Mouse (Mus musculus): ENCODE data around the gene Mboat1. TPM values are rescaled to one million over a fixed set of nuclear protein-coding genes. Genes with fewer than 3 reads are reported as not detected.

Mboat1 gene
- polyA plus RNA-seq, 1 experiment from 2014 or later, result 3.1 TPM

DNA sequence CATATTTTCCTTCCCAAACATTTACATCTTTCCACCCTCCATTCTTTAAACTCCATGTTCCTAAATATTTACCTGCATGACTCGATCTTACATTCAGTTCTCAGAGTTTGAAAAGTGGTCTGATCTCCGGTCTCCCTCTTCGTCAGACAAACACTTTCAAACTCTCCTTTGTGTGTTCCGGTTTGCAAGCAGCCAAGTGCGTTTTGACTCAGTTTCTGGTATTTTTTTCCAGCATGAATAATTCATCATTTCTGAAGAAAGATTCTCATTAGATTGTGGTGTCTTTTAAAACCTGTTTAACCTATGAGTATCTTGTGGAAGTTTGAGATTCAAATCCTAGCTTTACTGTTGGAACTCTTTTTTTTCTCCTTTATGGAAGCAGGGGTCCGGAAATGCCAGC lies 33.8 kb downstream of the Mboat1 start:
- no peaks in the 10 kb centered on the region for H3K36me3 ChIP-seq (replicated peaks; ENCODE audit: control insufficient read depth, insufficient read depth)
- no peaks in the 10 kb centered on the region for H3K27me3 ChIP-seq (ENCODE audit: control insufficient read depth, insufficient read depth, low read length)
- no peaks in the 10 kb centered on the region for H3K9me3 ChIP-seq (ENCODE audit: control insufficient read depth, low read length)
- no peak overlapping the region for H3K4me3 ChIP-seq (replicated peaks; ENCODE audit: low read length)
- H3K4me1 ChIP-seq (replicated peaks; ENCODE audit: control insufficient read depth, insufficient read depth, low read length), result no peaks in the 10 kb centered on the region
- no peak overlapping the region for H3K27ac ChIP-seq
- DNase-seq (ENCODE audit: low spot score) (no peak), ATAC-seq (ENCODE audit: low FRiP score) (no peak)
- H3K9ac ChIP-seq, result no peak overlapping the region
- 81% methylated on average over 6 of the region's 6 CpGs for WGBS
- H3K4me2 ChIP-seq (replicated peaks), result no peak overlapping the region

DNA sequence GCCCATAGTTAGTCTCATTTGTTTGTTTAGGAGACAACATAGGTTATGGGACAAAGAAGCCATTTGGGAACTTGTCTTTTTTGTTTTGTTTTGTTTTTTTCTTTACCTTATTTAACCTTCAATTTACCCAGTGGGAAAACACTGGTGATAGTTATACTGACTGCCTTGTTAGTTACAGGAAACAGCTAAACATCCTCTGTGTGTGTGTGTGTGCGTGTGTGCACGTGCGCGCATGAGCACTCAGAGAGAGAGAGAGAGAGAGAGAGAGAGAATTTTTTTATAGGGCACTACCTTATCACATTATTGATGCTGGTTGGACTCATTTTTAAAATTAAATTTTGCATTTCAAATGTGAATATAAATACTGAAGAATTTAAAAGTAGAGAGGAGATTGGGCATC lies 38.3 kb downstream of the Mboat1 start:
- WGBS, result 91% methylated on average over 4 of the region's 4 CpGs
- H3K4me3 ChIP-seq (replicated peaks; ENCODE audit: low read length), result no peak overlapping the region
- H3K4me1 ChIP-seq (replicated peaks; ENCODE audit: control insufficient read depth, insufficient read depth, low read length), result no peaks in the 10 kb centered on the region
- no peak overlapping the region for H3K9ac ChIP-seq
- H3K36me3 ChIP-seq (replicated peaks; ENCODE audit: control insufficient read depth, insufficient read depth), result no peaks in the 10 kb centered on the region
- no peak overlapping the region for H3K27ac ChIP-seq
- DNase-seq (ENCODE audit: low spot score), result no peak
- no peak for ATAC-seq (ENCODE audit: low FRiP score)
- H3K27me3 ChIP-seq (ENCODE audit: control insufficient read depth, insufficient read depth, low read length), result no peaks in the 10 kb centered on the region
- no peak overlapping the region for H3K4me2 ChIP-seq (replicated peaks)
- H3K9me3 ChIP-seq (ENCODE audit: control insufficient read depth, low read length), result no peaks in the 10 kb centered on the region

DNA sequence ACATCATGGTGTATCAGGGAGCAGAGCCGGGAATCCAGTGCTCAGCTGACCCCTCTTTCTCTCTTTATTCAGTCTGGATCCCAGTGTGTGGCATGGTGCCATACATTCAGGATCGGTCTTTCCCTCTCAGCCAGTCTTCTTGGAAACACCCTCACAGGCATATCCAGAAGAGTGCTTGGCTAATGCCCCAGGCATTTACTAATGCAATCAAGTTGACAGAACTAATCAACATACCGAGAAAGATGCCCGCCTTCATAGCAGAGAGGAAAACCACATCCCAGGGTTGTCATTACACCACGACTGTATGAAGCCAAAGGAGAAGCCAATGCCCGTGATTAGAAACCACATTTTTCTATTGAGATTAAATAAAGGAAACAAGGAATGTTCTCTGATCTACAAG lies 41.1 kb downstream of the Mboat1 start:
- no peak overlapping the region for H3K4me2 ChIP-seq (replicated peaks)
- ATAC-seq (ENCODE audit: low FRiP score) (no peak), DNase-seq (ENCODE audit: low spot score) (no peak)
- H3K27me3 ChIP-seq (ENCODE audit: control insufficient read depth, insufficient read depth, low read length), result no peaks in the 10 kb centered on the region
- no peak overlapping the region for H3K4me3 ChIP-seq (replicated peaks; ENCODE audit: low read length)
- H3K27ac ChIP-seq, result no peak overlapping the region
- H3K4me1 ChIP-seq (replicated peaks; ENCODE audit: control insufficient read depth, insufficient read depth, low read length), result no peaks in the 10 kb centered on the region
- no peaks in the 10 kb centered on the region for H3K36me3 ChIP-seq (replicated peaks; ENCODE audit: control insufficient read depth, insufficient read depth)
- H3K9me3 ChIP-seq (ENCODE audit: control insufficient read depth, low read length), result no peaks in the 10 kb centered on the region
- H3K9ac ChIP-seq, result no peak overlapping the region
- WGBS, result 72% methylated on average over 6 of the region's 6 CpGs

DNA sequence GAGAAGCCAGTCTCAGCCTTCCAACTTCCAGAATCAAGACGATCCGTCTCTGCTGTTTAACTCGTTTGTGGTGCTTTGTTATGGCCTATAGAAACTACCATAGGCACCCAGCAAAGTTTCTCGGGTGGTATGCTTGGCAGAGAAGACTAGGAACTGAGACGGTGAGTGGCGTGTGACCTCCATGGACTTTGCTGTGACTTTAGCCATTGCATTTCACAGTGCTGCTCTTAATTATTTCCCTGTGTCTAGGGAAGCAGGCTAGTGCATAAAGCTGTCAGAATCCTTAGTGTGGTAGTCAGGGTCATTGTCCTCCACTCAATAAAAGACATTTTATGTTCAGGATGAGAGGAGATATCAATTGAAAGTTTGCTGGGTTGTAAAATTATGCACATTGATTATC lies 49.3 kb downstream of the Mboat1 start:
- no peaks in the 10 kb centered on the region for H3K27me3 ChIP-seq (ENCODE audit: control insufficient read depth, insufficient read depth, low read length)
- ATAC-seq (ENCODE audit: low FRiP score) (no peak), DNase-seq (ENCODE audit: low spot score) (no peak)
- H3K9me3 ChIP-seq (ENCODE audit: control insufficient read depth, low read length), result no peaks in the 10 kb centered on the region
- no peak overlapping the region for H3K9ac ChIP-seq
- H3K36me3 ChIP-seq (replicated peaks; ENCODE audit: control insufficient read depth, insufficient read depth), result no peaks in the 10 kb centered on the region
- no peak overlapping the region for H3K4me2 ChIP-seq (replicated peaks)
- H3K27ac ChIP-seq, result peak overlapping the region; percentile 21; the same call in 1 of the 2 replicates
- no peak overlapping the region for H3K4me3 ChIP-seq (replicated peaks; ENCODE audit: low read length)
- 31% methylated on average over 6 of the region's 6 CpGs for WGBS
- peaks cover 6% of the 10 kb centered on the region for H3K4me1 ChIP-seq (replicated peaks; ENCODE audit: control insufficient read depth, insufficient read depth, low read length)

DNA sequence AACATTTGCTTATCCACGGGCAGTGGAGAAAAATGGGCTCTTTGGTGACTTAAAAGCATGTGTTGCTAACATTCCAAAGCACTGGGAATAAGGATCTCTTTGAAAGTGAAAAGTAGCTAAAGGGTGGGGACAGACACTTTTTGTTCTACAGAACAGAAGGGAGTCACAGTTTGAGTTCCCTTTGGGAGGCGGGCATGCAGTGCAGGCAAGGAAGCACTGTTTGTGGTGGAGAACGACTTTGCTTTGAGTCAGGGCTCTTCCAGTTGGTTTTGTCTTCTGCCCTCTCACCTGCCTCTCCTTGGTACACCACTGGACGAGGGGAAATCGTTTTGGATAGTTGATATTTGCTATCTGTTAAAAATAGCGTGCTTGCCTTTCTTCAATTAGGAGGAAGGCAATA lies 49.7 kb downstream of the Mboat1 start:
- Histone ChIP-seq H3K9ac (no peak overlapping the region), H3K36me3 (replicated peaks; ENCODE audit: control insufficient read depth, insufficient read depth) (no peaks in the 10 kb centered on the region), H3K27ac (peak overlapping the region; percentile 21; the same call in 1 of the 2 replicates), H3K27me3 (ENCODE audit: control insufficient read depth, insufficient read depth, low read length) (no peaks in the 10 kb centered on the region), H3K4me3 (replicated peaks; ENCODE audit: low read length) (no peak overlapping the region), H3K9me3 (ENCODE audit: control insufficient read depth, low read length) (no peaks in the 10 kb centered on the region), H3K4me2 (replicated peaks) (no peak overlapping the region), H3K4me1 (replicated peaks; ENCODE audit: control insufficient read depth, insufficient read depth, low read length) (peaks cover 6% of the 10 kb centered on the region)
- DNase-seq (ENCODE audit: low spot score) (no peak), ATAC-seq (ENCODE audit: low FRiP score) (peak; percentile 53; the same call in 1 of the 2 replicates)
- 24% methylated on average over 6 of the region's 6 CpGs for WGBS

DNA sequence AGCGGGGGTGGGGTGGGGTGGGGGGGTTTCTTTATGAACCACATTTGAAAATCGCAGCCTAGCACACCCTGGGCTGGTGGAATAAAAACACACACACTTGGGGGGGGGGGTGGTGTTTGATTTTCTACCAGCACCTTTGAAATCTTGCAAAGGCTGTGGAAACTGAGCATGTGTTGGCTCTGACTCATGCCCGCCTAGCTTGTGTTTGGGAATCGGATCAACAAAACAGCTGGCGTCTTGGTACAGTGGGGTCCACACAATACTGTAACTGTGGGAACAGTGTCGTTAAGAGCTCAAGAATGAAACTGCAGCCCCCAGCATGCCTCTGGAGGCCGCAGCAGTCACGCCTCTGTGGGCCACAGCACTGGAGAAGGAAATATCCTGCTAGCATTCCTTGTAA lies 50.2 kb downstream of the Mboat1 start:
- peak; percentile 92 for ATAC-seq (ENCODE audit: low FRiP score)
- no peak overlapping the region for H3K27ac ChIP-seq
- no peaks in the 10 kb centered on the region for H3K36me3 ChIP-seq (replicated peaks; ENCODE audit: control insufficient read depth, insufficient read depth)
- DNase-seq (ENCODE audit: low spot score), result peak; percentile 60
- no peak overlapping the region for H3K4me2 ChIP-seq (replicated peaks)
- no peaks in the 10 kb centered on the region for H3K9me3 ChIP-seq (ENCODE audit: control insufficient read depth, low read length)
- H3K27me3 ChIP-seq (ENCODE audit: control insufficient read depth, insufficient read depth, low read length), result no peaks in the 10 kb centered on the region
- H3K4me1 ChIP-seq (replicated peaks; ENCODE audit: control insufficient read depth, insufficient read depth, low read length), result peaks cover 6% of the 10 kb centered on the region
- no peak overlapping the region for H3K4me3 ChIP-seq (replicated peaks; ENCODE audit: low read length)
- WGBS, result 33% methylated on average over 8 of the region's 8 CpGs
- no peak overlapping the region for H3K9ac ChIP-seq

DNA sequence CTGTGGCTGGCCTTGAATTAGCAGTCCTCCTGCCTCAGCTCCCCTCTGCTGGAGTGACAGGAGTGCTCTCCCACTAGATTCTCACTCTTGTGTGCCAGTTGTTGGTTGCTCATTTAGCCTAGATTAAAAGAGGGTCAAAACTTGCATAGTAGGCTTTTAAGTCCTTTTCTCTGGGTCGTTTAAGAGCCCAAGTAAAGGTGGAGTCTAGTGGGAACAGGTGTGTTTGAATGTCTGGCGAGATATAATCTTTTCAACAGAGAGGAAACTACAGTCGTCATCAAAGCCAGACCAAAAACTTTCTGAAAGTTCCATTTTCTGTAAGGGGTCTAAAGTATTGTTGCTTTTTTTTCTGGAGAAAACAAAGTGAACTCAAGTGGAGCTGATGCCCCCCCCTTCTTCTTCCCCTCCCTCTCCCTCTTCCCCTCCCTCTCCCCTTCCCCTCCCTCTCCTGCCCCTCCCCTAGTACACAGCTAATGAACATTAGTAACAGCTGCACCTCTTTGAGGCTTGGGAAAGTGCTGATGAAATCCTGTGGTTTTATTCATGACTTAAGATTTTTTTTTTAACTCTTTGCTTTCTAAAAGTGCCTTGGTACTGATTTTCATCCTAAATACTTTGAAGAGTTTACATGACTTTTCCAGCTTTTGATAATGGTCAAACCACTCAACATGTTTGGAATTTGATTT lies 55.9 kb downstream of the Mboat1 start:
- Histone ChIP-seq H3K27me3 (ENCODE audit: control insufficient read depth, insufficient read depth, low read length) (no peaks in the 10 kb centered on the region), H3K9ac (no peak overlapping the region), H3K9me3 (ENCODE audit: control insufficient read depth, low read length) (no peaks in the 10 kb centered on the region), H3K36me3 (replicated peaks; ENCODE audit: control insufficient read depth, insufficient read depth) (no peaks in the 10 kb centered on the region), H3K27ac (no peak overlapping the region), H3K4me3 (replicated peaks; ENCODE audit: low read length) (no peak overlapping the region), H3K4me2 (replicated peaks) (no peak overlapping the region), H3K4me1 (replicated peaks; ENCODE audit: control insufficient read depth, insufficient read depth, low read length) (no peaks in the 10 kb centered on the region)
- WGBS, result 71% methylated on average over 3 of the region's 3 CpGs
- DNase-seq (ENCODE audit: low spot score) (no peak), ATAC-seq (ENCODE audit: low FRiP score) (no peak)

DNA sequence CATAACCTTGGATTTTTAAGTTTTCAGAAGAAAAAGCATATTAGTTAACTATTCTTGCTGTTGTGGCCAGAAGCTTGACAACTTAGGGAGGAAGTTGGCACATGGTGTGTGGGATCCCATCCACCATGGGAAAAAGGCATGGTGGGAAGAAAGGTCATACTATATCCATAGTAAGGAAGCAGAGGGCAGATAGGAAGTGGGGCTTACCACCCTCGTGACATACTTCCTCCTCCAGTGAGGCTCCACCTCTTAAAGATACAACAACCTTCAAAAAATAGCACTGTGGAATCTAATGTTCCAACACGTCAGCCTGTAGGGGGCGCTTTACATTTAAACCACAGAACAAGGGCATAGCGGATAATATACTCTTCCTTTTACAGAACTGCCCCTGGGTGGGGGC lies 57.1 kb downstream of the Mboat1 start:
- Histone ChIP-seq H3K4me3 (replicated peaks; ENCODE audit: low read length) (no peak overlapping the region), H3K4me2 (replicated peaks) (no peak overlapping the region), H3K9me3 (ENCODE audit: control insufficient read depth, low read length) (no peaks in the 10 kb centered on the region), H3K27ac (no peak overlapping the region), H3K27me3 (ENCODE audit: control insufficient read depth, insufficient read depth, low read length) (no peaks in the 10 kb centered on the region), H3K36me3 (replicated peaks; ENCODE audit: control insufficient read depth, insufficient read depth) (no peaks in the 10 kb centered on the region), H3K9ac (no peak overlapping the region), H3K4me1 (replicated peaks; ENCODE audit: control insufficient read depth, insufficient read depth, low read length) (no peaks in the 10 kb centered on the region)
- DNase-seq (ENCODE audit: low spot score) (no peak), ATAC-seq (ENCODE audit: low FRiP score) (no peak)
- WGBS, result 70% methylated on average over 4 of the region's 4 CpGs

DNA sequence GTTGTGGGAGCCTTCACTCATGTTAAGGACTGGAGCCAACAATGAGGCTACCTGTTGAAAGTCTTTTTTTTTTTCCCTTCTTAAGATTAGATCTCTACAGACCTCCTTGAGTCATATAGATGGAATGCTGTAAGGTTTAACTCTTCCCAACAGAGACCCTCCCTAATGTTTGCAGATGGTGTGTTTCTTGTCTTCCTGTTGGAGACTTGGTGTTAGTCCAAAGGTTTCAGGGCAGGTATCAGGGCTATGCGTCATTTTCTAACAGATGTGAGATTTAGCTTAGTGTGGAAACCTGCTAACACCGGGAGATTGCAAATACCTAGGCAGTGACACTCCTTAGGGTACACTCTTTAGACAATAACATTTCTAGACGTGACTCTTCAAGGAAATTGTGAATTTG lies 58.5 kb downstream of the Mboat1 start:
- Histone ChIP-seq H3K27ac (no peak overlapping the region), H3K4me1 (replicated peaks; ENCODE audit: control insufficient read depth, insufficient read depth, low read length) (no peaks in the 10 kb centered on the region), H3K4me2 (replicated peaks) (no peak overlapping the region), H3K27me3 (ENCODE audit: control insufficient read depth, insufficient read depth, low read length) (no peaks in the 10 kb centered on the region), H3K4me3 (replicated peaks; ENCODE audit: low read length) (no peak overlapping the region), H3K36me3 (replicated peaks; ENCODE audit: control insufficient read depth, insufficient read depth) (no peaks in the 10 kb centered on the region), H3K9me3 (ENCODE audit: control insufficient read depth, low read length) (no peaks in the 10 kb centered on the region), H3K9ac (no peak overlapping the region)
- no peak for DNase-seq (ENCODE audit: low spot score)
- no peak for ATAC-seq (ENCODE audit: low FRiP score)
- WGBS, result 83% methylated on average over 3 of the region's 3 CpGs

DNA sequence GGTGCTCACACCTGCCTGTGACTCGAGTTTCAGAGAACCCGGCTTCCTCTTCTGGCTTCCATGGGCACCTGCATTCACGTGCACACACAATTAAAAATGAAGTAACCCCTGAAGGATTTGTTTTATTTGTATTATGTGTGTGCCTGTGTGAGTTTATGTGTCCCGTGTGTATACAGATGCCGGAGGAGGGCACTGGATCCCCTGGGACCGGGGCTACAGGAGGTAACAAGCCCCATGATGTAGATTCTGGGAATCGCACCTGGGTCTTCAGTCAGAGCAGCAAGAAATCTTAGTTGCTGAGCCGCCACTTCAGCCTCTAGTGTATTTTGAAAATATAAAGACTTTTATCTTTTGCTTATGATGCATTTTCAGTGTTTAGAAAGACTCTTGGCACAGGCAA lies 60.4 kb downstream of the Mboat1 start:
- ATAC-seq (ENCODE audit: low FRiP score) (no peak), DNase-seq (ENCODE audit: low spot score) (no peak)
- no peak overlapping the region for H3K27ac ChIP-seq
- H3K4me1 ChIP-seq (replicated peaks; ENCODE audit: control insufficient read depth, insufficient read depth, low read length), result no peaks in the 10 kb centered on the region
- no peak overlapping the region for H3K4me3 ChIP-seq (replicated peaks; ENCODE audit: low read length)
- H3K9ac ChIP-seq, result no peak overlapping the region
- H3K9me3 ChIP-seq (ENCODE audit: control insufficient read depth, low read length), result no peaks in the 10 kb centered on the region
- H3K4me2 ChIP-seq (replicated peaks), result no peak overlapping the region
- no peaks in the 10 kb centered on the region for H3K27me3 ChIP-seq (ENCODE audit: control insufficient read depth, insufficient read depth, low read length)
- WGBS, result 84% methylated on average over 8 of the region's 8 CpGs
- no peaks in the 10 kb centered on the region for H3K36me3 ChIP-seq (replicated peaks; ENCODE audit: control insufficient read depth, insufficient read depth)

All from hindbrain, embryonic 14.5 days (tissue).